Mouse (Mus musculus) heart, embryonic 10.5 days (tissue): Measurements from ENCODE around the gene Krtap4-2. TPM values are rescaled to one million over a fixed set of nuclear protein-coding genes. Genes with fewer than 3 reads are reported as not detected.
"Not testable (repeated sequence)": the region's sequence is repeated elsewhere in the genome, so short reads cannot be mapped to it uniquely, and the experiment has no call there.

Experiments used
- DNase-seq: peaks from one replicate; pipeline ENCODE4 v3.0.0-alpha.2; 2017; ENCODE audit warnings: low spot score
- H3K27ac ChIP-seq: fragments of 300-500 bp; sonication (generic); 2 replicates; pipeline ENCODE4 v1.5.1; 2016; ENCODE audit warnings: mild to moderate bottlenecking
- H3K27me3 ChIP-seq: fragments of 300-500 bp; sonication (generic); 2 replicates; pipeline ENCODE4 v1.6.1; 2016; ENCODE audit warnings: mild to moderate bottlenecking; ENCODE audit not compliant: poor library complexity, insufficient read depth, severe bottlenecking
- H3K36me3 ChIP-seq: fragments of 300-500 bp; sonication (generic); 2 replicates; pipeline ENCODE4 v1.6.1; 2016; ENCODE audit warnings: mild to moderate bottlenecking, moderate library complexity
- H3K4me1 ChIP-seq: fragments of 300-500 bp; sonication (generic); 2 replicates; pipeline ENCODE4 v1.6.1; 2016; ENCODE audit warnings: mild to moderate bottlenecking
- H3K4me3 ChIP-seq: fragments of 300-500 bp; sonication (generic); 2 replicates; pipeline ENCODE4 v1.5.1; 2016; ENCODE audit warnings: mild to moderate bottlenecking, moderate library complexity
- H3K9me3 ChIP-seq: fragments of 300-500 bp; sonication (generic); 2 replicates; pipeline ENCODE4 v1.6.1; 2016; ENCODE audit warnings: mild to moderate bottlenecking, moderate library complexity
- WGBS: fragments of 180-500 bp; shearing (Covaris S2); methylation state at CpG from one replicate; pipeline ENCODE4 v1.1.7; 2016; 5-methylcytosine and 5-hydroxymethylcytosine counted together
- polyA plus RNA-seq: library from polyadenylated mRNA; unstranded; fragments of >200 nt; fragmentation: Nextera tagmentation; extraction: Ambion mirVana; gene quantifications from 2 replicates; pipeline ENCODE4 v1.2.1, GENCODE M21; 2016

The Krtap4-2 gene
- not detected in 2 replicates for polyA plus RNA-seq

DNA sequence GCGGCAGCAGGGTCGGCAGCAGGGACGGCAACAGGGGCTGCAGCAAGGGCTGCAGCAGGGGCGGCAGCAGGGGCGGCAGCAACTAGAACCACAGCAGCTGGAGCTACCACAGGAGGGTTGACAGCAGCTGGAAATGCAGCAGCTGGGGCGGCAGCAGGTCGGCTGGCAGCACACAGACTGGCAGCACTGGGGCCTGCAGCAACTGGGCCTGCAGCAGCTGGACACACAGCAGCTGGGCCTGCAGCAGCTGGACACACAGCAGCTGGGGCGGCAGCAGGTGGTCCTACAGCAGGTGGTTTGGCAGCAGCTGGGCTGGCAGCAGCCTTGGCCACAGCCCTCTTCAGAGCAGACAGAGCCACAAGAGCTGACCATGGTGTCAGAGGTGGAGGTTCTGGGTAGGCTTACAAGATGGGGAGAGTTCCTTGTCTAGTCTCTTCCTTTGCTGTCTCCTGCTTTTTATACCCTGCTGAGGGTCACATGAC, at the start of gene Krtap4-2:
Krtap4-2 (minus strand) TSS at position 432 of the 482 bp plus-strand sequence.
- H3K9me3 ChIP-seq: no peaks in the 10 kb centered on the region
- H3K27me3 ChIP-seq: peaks cover 7% of the 10 kb centered on the region; the same call in 1 of the 2 replicates
- WGBS: 37% methylated on average over 8 of the region's 8 CpGs
- H3K4me1 ChIP-seq: peaks cover 4% of the 10 kb centered on the region; the same call in 1 of the 2 replicates
- no peak within 1 kb of the TSS for H3K27ac ChIP-seq
- no peaks in the 10 kb centered on the region for H3K36me3 ChIP-seq
- no peak for DNase-seq
- H3K4me3 ChIP-seq: no peak within 1 kb of the TSS

DNA sequence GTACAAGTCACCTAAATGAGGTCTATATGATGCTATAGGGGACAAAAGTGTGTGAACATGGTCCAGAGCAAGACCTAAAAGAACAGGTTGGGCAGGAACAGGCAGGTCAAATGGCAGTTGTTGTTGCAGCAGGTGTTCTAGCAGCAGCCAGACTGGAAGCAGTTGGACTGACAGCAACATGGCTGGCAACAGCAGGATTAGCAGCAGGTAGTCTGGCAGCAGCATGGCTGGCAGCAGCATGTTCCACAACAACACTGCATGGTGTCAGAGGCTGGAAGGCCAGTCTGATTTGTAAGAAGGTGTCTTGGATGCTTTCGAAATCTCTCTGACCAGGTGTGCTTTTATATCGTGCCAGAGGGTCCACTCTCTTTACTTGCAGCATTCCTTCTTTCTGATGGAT, 48.6 kb upstream of the Krtap4-2 start:
- no peak for DNase-seq
- 87% methylated on average over 2 of the region's 2 CpGs for WGBS
- H3K27me3 ChIP-seq: no peaks in the 10 kb centered on the region
- H3K27ac ChIP-seq: no peak overlapping the region
- H3K36me3 ChIP-seq: no peaks in the 10 kb centered on the region
- H3K4me1 ChIP-seq: no peaks in the 10 kb centered on the region
- no peaks in the 10 kb centered on the region for H3K9me3 ChIP-seq
- no peak overlapping the region for H3K4me3 ChIP-seq

- no peak for DNase-seq
- Histone ChIP-seq H3K9me3 (no peaks in the 10 kb centered on the region), H3K4me1 (peaks cover 3% of the 10 kb centered on the region; the same call in 1 of the 2 replicates), H3K27me3 (0 out of 2 replicates have a peak, but pooled peaks cover 5% of the 10 kb centered on the region), H3K36me3 (no peaks in the 10 kb centered on the region), H3K4me3 (no peak within 1 kb of the TSS), H3K27ac (no peak within 1 kb of the TSS)
These were observed 31.0 kb upstream of the Krtap4-2 start, which contains the start of gene Krtap4-6 for GRCm38 (mm10) chr11:99665860-99666259. TSS of gene Krtap4-6 (minus strand) at chr11:99665960.

DNA sequence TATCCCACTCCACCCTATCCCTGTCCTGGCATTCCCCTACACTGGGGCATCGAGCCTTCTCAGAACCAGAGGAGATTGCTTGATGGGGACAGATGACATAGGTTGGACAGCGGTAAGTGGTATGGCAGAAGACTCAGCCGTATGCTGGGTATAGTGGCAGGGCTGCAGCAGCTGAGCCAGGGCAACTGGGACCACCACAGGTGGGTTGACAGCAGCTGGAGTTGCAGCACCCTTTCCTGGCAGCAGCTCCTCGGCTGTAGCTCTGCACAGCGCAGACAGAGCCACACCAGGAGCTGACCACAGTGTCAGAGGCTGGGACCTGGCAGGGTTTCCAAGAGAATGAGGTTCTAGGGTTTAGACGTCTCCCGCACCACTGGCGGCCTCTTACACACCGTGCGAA, 27.9 kb upstream of the Krtap4-2 start:
- H3K27ac ChIP-seq: no peak overlapping the region
- H3K4me3 ChIP-seq: no peak overlapping the region
- no peak for DNase-seq
- no peaks in the 10 kb centered on the region for H3K36me3 ChIP-seq
- peaks cover 3% of the 10 kb centered on the region; the same call in 1 of the 2 replicates for H3K4me1 ChIP-seq
- H3K27me3 ChIP-seq: 0 out of 2 replicates have a peak, but pooled peaks cover 5% of the 10 kb centered on the region
- no peaks in the 10 kb centered on the region for H3K9me3 ChIP-seq
- 83% methylated on average over 10 of the region's 10 CpGs for WGBS

DNA sequence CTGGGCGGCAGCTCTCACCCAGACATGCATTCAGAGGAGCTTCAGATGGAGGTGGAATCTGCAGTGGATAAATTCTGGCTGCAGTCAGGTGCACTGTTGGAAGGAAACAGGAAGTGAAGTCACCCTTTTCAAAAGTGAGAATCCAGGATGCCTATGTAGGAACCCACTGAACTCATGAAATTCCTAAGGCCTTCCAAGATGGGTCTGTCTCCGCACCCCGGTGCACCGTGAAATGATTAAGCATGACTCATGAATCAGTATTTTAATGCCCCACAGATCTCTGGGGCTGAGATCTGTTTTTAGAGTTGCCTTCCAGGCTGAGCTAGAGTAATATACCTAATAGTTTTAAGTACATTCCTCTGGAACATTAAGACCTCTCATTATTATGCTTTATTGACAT, 24.4 kb upstream of the Krtap4-2 start:
- Histone ChIP-seq H3K27me3 (no peaks in the 10 kb centered on the region), H3K4me3 (no peak overlapping the region), H3K36me3 (no peaks in the 10 kb centered on the region), H3K9me3 (no peaks in the 10 kb centered on the region), H3K27ac (no peak overlapping the region), H3K4me1 (peaks cover 3% of the 10 kb centered on the region; the same call in 1 of the 2 replicates)
- no peak for DNase-seq
- 83% methylated on average over 4 of the region's 4 CpGs for WGBS

DNA sequence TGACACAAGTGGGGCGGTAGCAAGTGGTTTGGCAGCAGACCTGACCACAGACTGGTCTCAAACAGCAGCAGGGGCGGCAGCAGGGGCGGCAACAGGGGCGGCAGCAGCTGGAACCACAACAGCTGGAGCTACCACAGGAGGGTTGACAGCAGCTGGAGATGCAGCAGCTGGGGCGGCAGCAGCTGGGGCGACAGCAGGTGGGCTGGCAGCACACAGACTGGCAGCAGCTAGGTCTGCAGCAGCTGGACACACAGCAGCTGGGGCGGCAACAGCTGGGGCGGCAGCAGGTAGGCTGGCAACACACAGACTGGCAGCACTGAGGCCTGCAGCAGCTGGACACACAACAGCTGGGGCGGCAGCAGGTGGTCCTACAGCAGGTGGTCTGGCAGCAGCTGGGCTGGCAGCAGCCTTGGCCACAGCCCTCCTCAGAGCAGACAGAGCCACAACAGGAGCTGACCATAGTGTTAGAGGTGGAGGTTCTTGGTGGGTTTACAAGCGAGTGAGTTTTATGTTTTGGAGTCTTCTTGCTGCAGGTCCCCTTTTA, 23.7 kb upstream of the Krtap4-2 start, which contains the start of gene Gm11563:
Gm11563 (minus strand) TSS at position 494 of the 544 bp plus-strand sequence.
- H3K27me3 ChIP-seq, H3K4me1 ChIP-seq, H3K27ac ChIP-seq, H3K9me3 ChIP-seq, H3K4me3 ChIP-seq, H3K36me3 ChIP-seq, DNase-seq: not testable (repeated sequence)
- WGBS: 57% methylated on average over 10 of the region's 10 CpGs

DNA sequence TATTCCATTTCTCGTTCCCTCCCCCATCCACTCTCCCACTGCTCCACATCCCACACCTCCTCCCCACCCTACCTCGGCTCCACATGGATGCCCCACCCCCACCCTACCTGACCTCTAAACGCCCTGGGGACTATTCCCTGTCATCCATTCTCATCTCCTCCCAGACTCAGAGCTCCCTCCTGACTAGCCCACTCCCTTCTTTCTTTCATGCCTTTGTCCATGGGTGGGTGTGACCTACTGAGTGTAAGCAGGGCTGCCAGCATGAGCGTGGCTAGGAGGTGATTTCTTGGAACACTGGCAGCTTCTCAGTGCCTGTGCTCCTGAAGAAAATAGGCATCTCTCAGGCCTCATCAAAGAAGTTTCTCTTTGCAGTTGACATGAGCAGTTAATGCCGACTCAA, 22.2 kb upstream of the Krtap4-2 start:
- Histone ChIP-seq H3K27me3 (no peaks in the 10 kb centered on the region), H3K4me3 (no peak overlapping the region)
- WGBS: 56% methylated on average over 5 of the region's 5 CpGs

DNA sequence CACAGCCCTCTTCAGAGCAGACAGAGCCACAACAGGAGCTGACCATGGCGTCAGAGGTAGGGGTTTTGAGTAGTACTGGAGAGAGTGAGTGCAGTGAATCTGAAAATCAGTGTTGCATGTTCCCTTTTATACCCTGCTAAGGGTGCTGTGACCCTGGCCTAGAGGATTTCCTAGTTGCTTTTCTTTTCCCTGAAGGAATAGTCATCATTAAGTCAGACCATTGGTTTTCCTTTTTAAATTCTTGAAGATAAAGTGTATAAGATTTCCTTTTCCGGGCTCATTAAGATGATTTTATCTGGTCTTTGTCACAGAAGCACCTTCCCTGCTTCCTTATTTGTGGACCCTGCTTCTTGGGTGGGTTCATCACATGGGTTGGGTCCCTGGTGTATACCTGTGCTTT, 15.3 kb upstream of the Krtap4-2 start, which contains the start of gene Gm11555:
Gm11555 (minus strand) TSS at position 101 of the 400 bp plus-strand sequence.
- Histone ChIP-seq H3K4me3 (no peak within 1 kb of the TSS), H3K27me3 (no peaks in the 10 kb centered on the region), H3K36me3 (no peaks in the 10 kb centered on the region), H3K4me1 (no peaks in the 10 kb centered on the region), H3K9me3 (no peaks in the 10 kb centered on the region), H3K27ac (no peak within 1 kb of the TSS)
- DNase-seq: no peak
- 68% methylated on average over 2 of the region's 2 CpGs for WGBS

More for the DNA sequence above, 22.2 kb upstream of the Krtap4-2 start:
- no peaks in the 10 kb centered on the region for H3K4me1 ChIP-seq
- no peaks in the 10 kb centered on the region for H3K36me3 ChIP-seq
- H3K27ac ChIP-seq: no peak overlapping the region
- DNase-seq: no peak
- no peaks in the 10 kb centered on the region for H3K9me3 ChIP-seq

GRCm38 (mm10) chr11:99646444-99646843, 11.6 kb upstream of the Krtap4-2 start:
- WGBS: 80% methylated on average over 15 of the region's 15 CpGs
- H3K27me3 ChIP-seq: peaks cover 6% of the 10 kb centered on the region; the same call in 1 of the 2 replicates

GRCm38 (mm10) chr11:99644351-99644750, 9.5 kb upstream of the Krtap4-2 start:
- H3K9me3 ChIP-seq: no peaks in the 10 kb centered on the region

More at GRCm38 (mm10) chr11:99646444-99646843, 11.6 kb upstream of the Krtap4-2 start:
- Histone ChIP-seq H3K27ac (no peak overlapping the region), H3K4me1 (no peaks in the 10 kb centered on the region), H3K36me3 (no peaks in the 10 kb centered on the region), H3K9me3 (no peaks in the 10 kb centered on the region), H3K4me3 (no peak overlapping the region)
- DNase-seq: no peak

GRCm38 (mm10) chr11:99643635-99644139, 8.8 kb upstream of the Krtap4-2 start, which contains the start of gene Krtap4-7:
TSS of gene Krtap4-7 (minus strand) at chr11:99644089.
- not testable (repeated sequence) for H3K27me3 ChIP-seq, H3K4me3 ChIP-seq, H3K4me1 ChIP-seq, H3K36me3 ChIP-seq, H3K27ac ChIP-seq, H3K9me3 ChIP-seq, DNase-seq
- WGBS: 79% methylated on average over 9 of the region's 9 CpGs

More at GRCm38 (mm10) chr11:99644351-99644750, 9.5 kb upstream of the Krtap4-2 start:
- H3K36me3 ChIP-seq: no peaks in the 10 kb centered on the region
- no peak overlapping the region for H3K4me3 ChIP-seq
- no peak overlapping the region for H3K27ac ChIP-seq
- 80% methylated on average over 3 of the region's 3 CpGs for WGBS
- no peaks in the 10 kb centered on the region for H3K4me1 ChIP-seq
- peaks cover 6% of the 10 kb centered on the region; the same call in 1 of the 2 replicates for H3K27me3 ChIP-seq
- no peak for DNase-seq

DNA sequence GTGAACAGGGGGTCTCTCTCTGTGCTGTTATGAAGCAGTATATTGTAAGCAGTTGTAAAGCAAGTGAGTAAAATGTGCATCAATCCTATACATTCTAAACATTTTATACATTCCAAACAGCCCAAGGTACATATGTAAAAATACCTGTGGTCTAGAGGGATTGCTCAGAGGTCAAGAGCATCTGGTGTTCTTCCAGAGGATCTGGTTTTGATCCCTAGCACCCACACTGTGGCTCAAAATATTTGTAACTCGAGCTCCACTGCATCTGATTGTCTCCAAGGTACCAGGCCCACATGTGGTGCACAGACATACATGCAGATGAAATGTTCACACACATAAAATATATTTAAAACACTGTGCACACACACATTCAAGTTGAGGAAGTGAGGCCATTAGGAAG, 6.0 kb upstream of the Krtap4-2 start:
- 30% methylated on average over 1 of the region's 1 CpGs for WGBS
- no peak overlapping the region for H3K27ac ChIP-seq
- no peak for DNase-seq
- no peaks in the 10 kb centered on the region for H3K4me1 ChIP-seq
- no peaks in the 10 kb centered on the region for H3K36me3 ChIP-seq
- peaks cover 6% of the 10 kb centered on the region; the same call in 1 of the 2 replicates for H3K27me3 ChIP-seq
- no peak overlapping the region for H3K4me3 ChIP-seq
- no peaks in the 10 kb centered on the region for H3K9me3 ChIP-seq

GRCm38 (mm10) chr11:99637086-99637485, 2.2 kb upstream of the Krtap4-2 start:
- Histone ChIP-seq H3K4me1 (peaks cover 4% of the 10 kb centered on the region; the same call in 1 of the 2 replicates), H3K9me3 (no peaks in the 10 kb centered on the region), H3K4me3 (no peak overlapping the region), H3K36me3 (no peaks in the 10 kb centered on the region), H3K27me3 (peaks cover 7% of the 10 kb centered on the region; the same call in 1 of the 2 replicates), H3K27ac (no peak overlapping the region)
- 79% methylated on average over 1 of the region's 1 CpGs for WGBS
- no peak for DNase-seq
